Mouse (Mus musculus) liver, postnatal 0 days (tissue): ENCODE data around the gene Ddx42. TPM values are rescaled to one million over a fixed set of nuclear protein-coding genes. Genes with fewer than 3 reads are reported as not detected.

ENCODE experiments used
- ATAC-seq: fragments of 200-750 bp; cut with Nextera tagmentation; 2 replicates; pipeline ENCODE4 v1.8.0; 2017; ENCODE audit warnings: mild to moderate bottlenecking, moderate library complexity
- DNase-seq: peaks from one replicate; pipeline ENCODE4 v3.0.0-alpha.2; 2016
- H3K27ac ChIP-seq: fragments of 300-500 bp; sonication (generic); 2 replicates; pipeline ENCODE4 v1.5.1; 2014; ENCODE audit warnings: antibody characterized with exemption, moderate library complexity, mild to moderate bottlenecking, low read depth
- H3K27me3 ChIP-seq: fragments of 300-500 bp; sonication (generic); 2 replicates; pipeline ENCODE4 v1.6.1; 2014; ENCODE audit warnings: low read length, control low read depth, mixed read lengths; ENCODE audit not compliant: insufficient read depth
- H3K36me3 ChIP-seq: fragments of 300-500 bp; sonication (generic); replicated peaks from 2 replicates; pipeline ENCODE4 v1.6.1; 2014; ENCODE audit warnings: mild to moderate bottlenecking, control low read depth, low read length, moderate library complexity, mixed read lengths; ENCODE audit not compliant: insufficient read depth
- H3K4me1 ChIP-seq: fragments of 300-500 bp; sonication (generic); 2 replicates; pipeline ENCODE4 v1.6.1; 2014; ENCODE audit warnings: antibody characterized with exemption, mild to moderate bottlenecking, control low read depth; ENCODE audit not compliant: insufficient read depth
- H3K4me2 ChIP-seq: fragments of 300-500 bp; sonication (generic); 2 replicates; pipeline ENCODE4 v1.6.1; 2014; ENCODE audit warnings: low read depth, mild to moderate bottlenecking, low read length, moderate library complexity, mixed read lengths
- H3K4me3 ChIP-seq: fragments of 300-500 bp; sonication (generic); 2 replicates; pipeline ENCODE4 v1.5.1; 2014; ENCODE audit warnings: low read depth, low read length
- H3K9ac ChIP-seq: fragments of 300-500 bp; sonication (generic); replicated peaks from 2 replicates; pipeline ENCODE4 v1.6.1; 2014; ENCODE audit warnings: mild to moderate bottlenecking, moderate library complexity
- H3K9me3 ChIP-seq: fragments of 300-500 bp; sonication (generic); 2 replicates; pipeline ENCODE4 v1.6.1; 2016; ENCODE audit warnings: mild to moderate bottlenecking, control low read depth, low read length, mixed read lengths
- CTCF ChIP-seq: sonication (generic); IDR thresholded peaks from 2 replicates; pipeline ENCODE4 v1.5.1; 2016; ENCODE audit warnings: antibody characterized with exemption, low read depth
- EP300 ChIP-seq: IDR thresholded peaks from 2 replicates; pipeline ENCODE4 v1.6.1; 2016; ENCODE audit warnings: antibody characterized with exemption, low read depth, mild to moderate bottlenecking
- WGBS: fragments of 180-500 bp; shearing (Covaris S2); extraction: QIAGEN DNeasy Blood & Tissue Kit; methylation state at CpG from one replicate; pipeline ENCODE4 v1.1.7; 2014; ENCODE audit not compliant: insufficient replicate concordance; 5-methylcytosine and 5-hydroxymethylcytosine counted together
- polyA plus RNA-seq: library from polyadenylated mRNA; unstranded; fragments of >200 nt; fragmentation: Nextera tagmentation; extraction: Ambion mirVana; gene quantifications from 2 replicates; pipeline ENCODE4 v1.2.1, GENCODE M21; 2015

The Ddx42 gene
- polyA plus RNA-seq, 1 experiment from 2014 or later = 17.8 TPM

DNA sequence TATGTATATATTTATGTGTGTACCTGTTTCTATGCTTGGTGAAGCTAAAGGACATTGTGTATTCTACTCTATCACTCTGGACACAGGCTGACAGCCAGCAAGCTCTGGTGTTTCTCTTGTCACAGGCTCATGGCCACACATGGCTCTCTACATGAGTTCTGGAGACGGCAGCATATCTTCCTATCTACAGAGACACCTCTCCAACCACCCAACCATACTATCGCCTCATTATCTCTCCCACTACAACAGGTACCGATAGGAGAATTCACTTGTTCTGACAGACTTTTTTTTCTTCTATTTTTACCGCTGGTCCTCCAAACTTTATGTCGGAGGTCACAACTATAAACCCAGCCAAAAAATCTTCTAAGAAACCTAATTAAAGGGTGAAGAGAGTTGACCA lies 24.5 kb upstream of the Ddx42 start:
- H3K9ac ChIP-seq = peak overlapping the region; percentile 60; the same call in 1 of the 2 replicates
- TF ChIP-seq CTCF = no peak
- TF ChIP-seq EP300 = no peak
- peaks cover 23% of the 10 kb centered on the region for H3K4me1 ChIP-seq
- H3K9me3 ChIP-seq = no peaks in the 10 kb centered on the region
- peak overlapping the region; percentile 73 for H3K4me2 ChIP-seq
- ATAC-seq (no peak), DNase-seq (no peak)
- peak overlapping the region; percentile 76; the same call in 1 of the 2 replicates for H3K27ac ChIP-seq
- 49% methylated on average over 5 of the region's 5 CpGs for WGBS
- no peaks in the 10 kb centered on the region for H3K27me3 ChIP-seq
- peaks cover 5% of the 10 kb centered on the region; the same call in 1 of the 2 replicates for H3K36me3 ChIP-seq
- H3K4me3 ChIP-seq = peak overlapping the region; percentile 59

DNA sequence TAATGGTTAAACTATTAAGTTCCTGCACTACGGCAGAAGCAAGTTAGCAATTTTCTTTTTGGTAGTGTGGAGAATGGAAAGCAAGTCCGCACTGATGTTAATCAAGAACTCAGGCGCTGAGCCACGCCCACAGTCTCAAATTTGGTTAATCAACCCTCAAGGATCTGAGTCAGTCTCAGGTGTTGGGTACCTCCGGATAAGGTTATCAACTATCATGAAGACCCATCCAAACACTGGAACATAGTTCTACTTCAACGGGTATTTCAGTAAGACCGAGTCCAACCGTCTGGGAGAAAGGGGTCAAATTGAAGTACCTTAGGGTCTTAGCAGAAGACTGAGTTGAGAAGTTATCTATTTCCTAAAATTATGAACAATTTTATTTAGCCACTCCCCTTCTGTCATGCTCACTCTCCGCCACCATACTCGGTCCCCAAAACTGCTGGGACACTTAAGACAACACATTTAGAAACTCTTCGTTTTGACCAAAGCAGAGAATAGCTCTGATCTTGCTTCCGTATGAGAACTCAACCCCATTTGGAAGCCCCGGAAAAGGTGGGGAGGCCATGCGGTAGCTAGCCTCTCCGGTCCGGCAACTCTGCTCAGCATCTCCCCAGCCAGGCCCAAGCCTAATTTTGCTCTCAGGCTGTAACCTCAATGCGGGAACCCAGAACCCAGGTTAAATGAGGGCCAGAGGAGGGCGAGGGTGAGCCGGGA lies 23.9 kb upstream of the Ddx42 start:
- no peak for DNase-seq
- TF ChIP-seq EP300 (no peak), CTCF (peak; percentile 37)
- Histone ChIP-seq H3K9ac (peak overlapping the region; percentile 60), H3K4me3 (peak overlapping the region; percentile 59), H3K4me2 (peak overlapping the region; percentile 73), H3K4me1 (peaks cover 23% of the 10 kb centered on the region), H3K36me3 (peaks cover 10% of the 10 kb centered on the region; the same call in 1 of the 2 replicates), H3K27ac (peak overlapping the region; percentile 76), H3K9me3 (no peaks in the 10 kb centered on the region), H3K27me3 (no peaks in the 10 kb centered on the region)
- ATAC-seq = peak; percentile 52
- WGBS = 8% methylated on average over 19 of the region's 19 CpGs

DNA sequence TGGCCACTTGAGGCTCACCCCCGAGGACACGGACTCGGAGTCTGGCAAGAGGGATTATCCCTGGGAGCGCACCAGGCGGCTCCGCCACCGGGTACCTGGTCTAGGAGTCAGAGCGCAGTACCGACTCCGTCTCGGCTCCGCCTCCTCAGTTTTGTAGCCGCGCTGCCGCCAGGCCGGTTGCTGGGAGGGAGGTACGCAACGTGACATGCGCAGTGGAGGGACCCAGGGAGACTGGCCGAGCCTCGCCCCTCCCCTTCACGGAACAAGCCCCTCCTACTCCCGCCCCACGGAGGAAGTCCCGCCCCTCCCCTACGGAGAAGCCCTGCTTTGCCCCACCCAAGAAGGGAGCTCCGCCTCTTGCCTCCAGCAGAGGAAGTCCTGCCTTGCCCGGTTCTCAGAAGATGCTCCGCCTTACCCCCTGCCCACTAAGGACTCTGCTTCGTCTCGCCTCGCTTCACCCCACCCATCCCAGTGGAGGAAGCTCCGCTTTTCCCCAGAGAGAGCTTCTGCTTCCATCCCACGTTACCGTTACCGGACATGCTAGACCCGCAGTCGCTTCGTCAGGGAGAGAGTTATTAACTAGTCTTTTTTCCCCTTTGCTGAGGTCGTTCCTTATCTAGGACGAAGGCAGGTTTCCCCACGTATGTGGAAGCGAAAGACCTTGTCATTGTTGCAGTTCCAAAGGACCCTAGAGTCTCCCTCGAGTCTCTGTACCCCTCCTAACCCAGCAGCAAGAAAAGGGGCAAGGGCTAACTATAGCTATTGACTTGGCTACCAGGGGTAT lies 23.2 kb upstream of the Ddx42 start:
- Histone ChIP-seq H3K9me3 (no peaks in the 10 kb centered on the region), H3K27ac (peak overlapping the region; percentile 91), H3K4me3 (peak overlapping the region; percentile 59), H3K9ac (peak overlapping the region; percentile 68), H3K27me3 (no peaks in the 10 kb centered on the region), H3K36me3 (peaks cover 17% of the 10 kb centered on the region; the same call in 1 of the 2 replicates), H3K4me2 (peak overlapping the region; percentile 77), H3K4me1 (peaks cover 28% of the 10 kb centered on the region)
- WGBS = under 1% methylated on average over 42 of the region's 44 CpGs
- DNase-seq (peak; percentile 100), ATAC-seq (peak; percentile 96)
- no peak for TF ChIP-seq EP300
- TF ChIP-seq CTCF = no peak

DNA sequence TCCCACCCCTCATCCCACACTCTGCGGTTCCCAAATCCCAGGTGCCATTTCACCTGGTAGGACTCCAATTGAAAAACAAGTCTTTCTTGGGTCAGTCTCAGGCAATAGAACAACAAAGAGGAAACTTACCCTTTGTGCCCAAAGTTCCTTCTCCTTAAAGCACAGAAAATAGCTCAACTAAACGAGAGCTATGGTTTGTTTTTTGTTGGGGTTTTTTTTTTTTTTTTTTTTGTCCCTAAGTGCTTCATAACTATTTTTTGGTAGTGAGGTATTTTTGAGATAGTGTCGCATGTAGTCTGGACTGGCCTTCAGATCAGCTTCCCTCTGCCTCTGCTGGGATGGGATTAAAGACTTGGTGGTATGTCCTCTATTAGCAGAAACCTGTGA lies 22.6 kb upstream of the Ddx42 start:
- DNase-seq (no peak), ATAC-seq (no peak)
- Histone ChIP-seq H3K4me1 (peaks cover 28% of the 10 kb centered on the region), H3K4me3 (peak overlapping the region; percentile 59), H3K4me2 (peak overlapping the region; percentile 77), H3K9me3 (no peaks in the 10 kb centered on the region), H3K9ac (peak overlapping the region; percentile 68), H3K36me3 (peaks cover 17% of the 10 kb centered on the region; the same call in 1 of the 2 replicates), H3K27ac (peak overlapping the region; percentile 91), H3K27me3 (no peaks in the 10 kb centered on the region)
- no peak for TF ChIP-seq CTCF
- no peak for TF ChIP-seq EP300
- WGBS = 23% methylated on average over 3 of the region's 3 CpGs

DNA sequence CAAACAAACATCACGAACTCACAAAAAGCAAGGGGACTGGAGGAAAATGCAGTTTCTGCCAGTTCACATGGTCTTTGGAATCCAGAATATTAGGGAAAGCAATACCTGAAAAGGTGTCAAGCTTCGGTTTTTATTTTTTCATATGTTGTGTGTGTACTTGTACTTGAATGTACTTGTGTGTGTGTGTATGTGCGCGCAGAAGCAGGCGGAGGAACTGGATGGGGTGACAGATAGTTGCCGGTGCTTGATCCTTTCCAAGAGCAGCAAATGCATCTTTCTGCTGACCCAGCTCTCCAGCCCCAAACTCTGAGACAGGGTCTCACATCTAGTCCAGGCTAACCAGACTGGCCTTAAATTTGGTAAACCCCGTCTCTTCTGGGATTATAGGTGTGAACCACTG lies 21.8 kb upstream of the Ddx42 start:
- H3K9ac ChIP-seq = no peak overlapping the region

DNA sequence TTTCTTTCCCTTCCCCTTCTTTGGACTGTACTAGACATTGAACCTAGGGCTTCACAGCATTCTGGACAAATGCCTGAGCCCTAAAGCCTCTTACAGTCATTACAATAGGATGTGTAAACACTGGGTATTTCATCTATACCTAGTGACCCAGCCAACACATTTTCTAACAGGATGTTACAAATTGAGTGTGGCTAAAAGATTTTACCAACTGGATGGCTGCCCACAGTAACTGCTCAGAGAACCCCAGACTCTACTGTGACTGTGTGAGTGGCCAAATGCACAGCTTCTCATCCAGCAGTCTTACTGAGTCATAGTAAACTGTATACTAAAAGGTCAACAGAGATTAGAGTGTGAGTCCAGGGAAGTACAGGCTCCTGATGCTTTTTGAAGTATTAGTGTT lies 21.4 kb upstream of the Ddx42 start:
- TF ChIP-seq EP300 (no peak), CTCF (no peak)
- Histone ChIP-seq H3K9me3 (no peaks in the 10 kb centered on the region), H3K9ac (no peak overlapping the region), H3K4me3 (no peak overlapping the region), H3K4me2 (no peak overlapping the region), H3K4me1 (peaks cover 28% of the 10 kb centered on the region), H3K27ac (no peak overlapping the region), H3K36me3 (peaks cover 17% of the 10 kb centered on the region; the same call in 1 of the 2 replicates), H3K27me3 (no peaks in the 10 kb centered on the region)
- DNase-seq = no peak
- no peak for ATAC-seq

More for the DNA sequence above, 21.8 kb upstream of the Ddx42 start:
- Histone ChIP-seq H3K9me3 (no peaks in the 10 kb centered on the region), H3K4me3 (no peak overlapping the region), H3K27me3 (no peaks in the 10 kb centered on the region), H3K36me3 (peaks cover 17% of the 10 kb centered on the region; the same call in 1 of the 2 replicates), H3K4me1 (peaks cover 28% of the 10 kb centered on the region), H3K4me2 (no peak overlapping the region), H3K27ac (no peak overlapping the region)
- 88% methylated on average over 7 of the region's 7 CpGs for WGBS
- TF ChIP-seq EP300 = no peak
- no peak for TF ChIP-seq CTCF
- DNase-seq (no peak), ATAC-seq (no peak)
